In genomic region chr12:81182073-81182472, GRCm38 (mm10) we compare ENCODE assay signal across 9 mouse cellular contexts.
DNase-seq lines count a peak whose midpoint lies in the region; ATAC-seq and TF ChIP-seq lines count a peak whose summit lies in the region.
"Had no signal": no experiment of that assay in that cellular context is flagged by ENCODE, and none has a peak within 500 bp of the region (broad histone marks: within the 10 kb centered on the region; RNA-seq: fewer than 3 reads in every experiment).

No protein-coding gene starts in this region.

- peak; percentile 52 for DNase-seq in liver
- DNase-seq in brain, adult 2 months (ENCODE audit: low read depth, low spot score) = peak; percentile 63
- peak; percentile 34 to 60 for DNase-seq in left cerebral cortex, postnatal 14 days (ENCODE audit: low spot score in 2 of 2)
- DNase-seq in midbrain, postnatal 0 days (ENCODE audit: low spot score) = peak; percentile 50
- DNase-seq in thymus, adult 18-20 months = peak; percentile 30 to 44

- H3K27ac ChIP-seq in liver, embryonic 12.5 days = no peak overlapping the region
- H3K27ac ChIP-seq in hindbrain, embryonic 13.5 days = no peak overlapping the region
- H3K27ac ChIP-seq in midbrain, postnatal 0 days (ENCODE audit: low read depth, low read length) = no peak overlapping the region

- no peak overlapping the region for H3K4me2 ChIP-seq in liver, embryonic 12.5 days
- no peak overlapping the region for H3K4me2 ChIP-seq in hindbrain, embryonic 13.5 days
- H3K4me2 ChIP-seq in midbrain, postnatal 0 days (ENCODE audit: low read depth, low read length, poor library complexity, severe bottlenecking) = no peak overlapping the region

- no peak for ATAC-seq in liver, embryonic 12.5 days
- ATAC-seq in erythroblast, adult 5-6 weeks (replicated peaks; ENCODE audit: low FRiP score, poor library complexity, severe bottlenecking) = 0 out of 2 replicates have a peak, but pooled peaks have one; percentile 60
- ATAC-seq in hindbrain, embryonic 13.5 days (ENCODE audit: low FRiP score) = peak; percentile 63; the same call in 1 of the 2 replicates
- ATAC-seq in midbrain, postnatal 0 days (ENCODE audit: low FRiP score) = no peak; the same call in 1 of the 2 replicates

- no peaks in the 10 kb centered on the region for H3K4me1 ChIP-seq in liver, embryonic 12.5 days
- peaks cover 3% of the 10 kb centered on the region; the same call in 1 of the 2 replicates for H3K4me1 ChIP-seq in hindbrain, embryonic 13.5 days (replicated peaks)
- H3K4me1 ChIP-seq in midbrain, postnatal 0 days (ENCODE audit: insufficient read depth, low read length) = no peaks in the 10 kb centered on the region

- intact Hi-C loops in left cerebral cortex, postnatal 14 days (cut with DNase I) = loop anchor here (1.0 kb wide), 1 partner anchor 200 kb away; no protein-coding TSS in a partner anchor

- no peak overlapping the region for H3K9ac ChIP-seq in liver, embryonic 12.5 days
- H3K9ac ChIP-seq in hindbrain, embryonic 13.5 days = no peak overlapping the region
- no peak overlapping the region for H3K9ac ChIP-seq in midbrain, postnatal 0 days (replicated peaks; ENCODE audit: low read length, poor library complexity, severe bottlenecking)

- no peaks in the 10 kb centered on the region for H3K9me3 ChIP-seq in liver, embryonic 12.5 days (replicated peaks)
- no peaks in the 10 kb centered on the region for H3K9me3 ChIP-seq in hindbrain, embryonic 13.5 days
- H3K9me3 ChIP-seq in midbrain, postnatal 0 days (ENCODE audit: low read length) = no peaks in the 10 kb centered on the region
- H3K9me3 ChIP-seq: megakaryocyte, embryonic 14.5 days had no signal

- 34% methylated on average over 3 of the region's 3 CpGs for WGBS in liver, embryonic 12.5 days (ENCODE audit: insufficient replicate concordance)
- 56% methylated on average over 3 of the region's 3 CpGs for WGBS in hindbrain, embryonic 13.5 days
- 55% methylated on average over 3 of the region's 3 CpGs for WGBS in midbrain, postnatal 0 days

- H3K4me3 ChIP-seq in liver, embryonic 12.5 days = no peak overlapping the region
- no peak overlapping the region for H3K4me3 ChIP-seq in hindbrain, embryonic 13.5 days
- H3K4me3 ChIP-seq in midbrain, postnatal 0 days (ENCODE audit: low read depth, low read length) = no peak overlapping the region
- H3K4me3 ChIP-seq: megakaryocyte, embryonic 14.5 days had no signal

- peak; percentile 84 for TF ChIP-seq CTCF in midbrain, postnatal 0 days (IDR thresholded peaks at IDR 0.05)

- H3K36me3 ChIP-seq in liver, embryonic 12.5 days = no peaks in the 10 kb centered on the region
- peaks cover 14% of the 10 kb centered on the region for H3K36me3 ChIP-seq in hindbrain, embryonic 13.5 days
- H3K36me3 ChIP-seq in midbrain, postnatal 0 days (ENCODE audit: insufficient read depth, low read length) = no peaks in the 10 kb centered on the region

- no peaks in the 10 kb centered on the region for H3K27me3 ChIP-seq in liver, embryonic 12.5 days (replicated peaks)
- no peaks in the 10 kb centered on the region for H3K27me3 ChIP-seq in hindbrain, embryonic 13.5 days
- H3K27me3 ChIP-seq in midbrain, postnatal 0 days (ENCODE audit: insufficient read depth, low read length) = no peaks in the 10 kb centered on the region

Comparison
In these comparisons a context has a peak if more than half of its experiments do, and no peak if none do; other contexts are left out.
1. ATAC-seq: peak in erythroblast, adult 5-6 weeks (single experiment) and hindbrain, embryonic 13.5 days (single experiment); none in liver, embryonic 12.5 days (single experiment) and midbrain, postnatal 0 days (single experiment).
2. Peak in every context shown above with its lines, with median percentiles within 50 percentile points of each other: DNase-seq.